Mouse (Mus musculus) WW6 (cell line): ENCODE measurements around the gene Eppin.
"Not testable (repeated sequence)": the region's sequence is repeated elsewhere in the genome, so short reads cannot be mapped to it uniquely, and the experiment has no call there.

Experiments used
- DNase-seq: peaks from one replicate; pipeline ENCODE4 v3.0.0-alpha.2; 2013; ENCODE audit warnings: low read depth, low spot score

The Eppin gene

DNA sequence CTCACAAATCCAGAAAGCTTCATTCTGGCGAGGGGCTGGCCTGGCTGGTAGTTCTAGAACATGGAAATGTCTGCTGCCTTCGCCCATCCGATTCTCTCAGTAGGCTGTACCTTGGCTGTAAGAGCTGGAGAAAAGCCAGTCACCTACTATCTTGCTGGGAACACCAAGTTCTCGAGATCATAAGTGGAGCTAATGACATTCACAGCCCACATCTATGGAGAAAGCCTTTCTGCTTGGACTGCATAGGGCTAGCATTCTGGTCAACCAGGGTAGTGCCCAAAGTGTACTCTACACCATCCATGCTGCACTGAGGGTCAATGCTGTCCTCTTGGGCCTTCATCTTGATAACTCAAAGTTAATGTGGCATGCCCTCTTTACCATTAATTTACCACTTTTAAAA, at the start of gene Eppin:
Eppin (minus strand) TSS at position 101 of the 400 bp plus-strand sequence.
- no peak for DNase-seq

DNA sequence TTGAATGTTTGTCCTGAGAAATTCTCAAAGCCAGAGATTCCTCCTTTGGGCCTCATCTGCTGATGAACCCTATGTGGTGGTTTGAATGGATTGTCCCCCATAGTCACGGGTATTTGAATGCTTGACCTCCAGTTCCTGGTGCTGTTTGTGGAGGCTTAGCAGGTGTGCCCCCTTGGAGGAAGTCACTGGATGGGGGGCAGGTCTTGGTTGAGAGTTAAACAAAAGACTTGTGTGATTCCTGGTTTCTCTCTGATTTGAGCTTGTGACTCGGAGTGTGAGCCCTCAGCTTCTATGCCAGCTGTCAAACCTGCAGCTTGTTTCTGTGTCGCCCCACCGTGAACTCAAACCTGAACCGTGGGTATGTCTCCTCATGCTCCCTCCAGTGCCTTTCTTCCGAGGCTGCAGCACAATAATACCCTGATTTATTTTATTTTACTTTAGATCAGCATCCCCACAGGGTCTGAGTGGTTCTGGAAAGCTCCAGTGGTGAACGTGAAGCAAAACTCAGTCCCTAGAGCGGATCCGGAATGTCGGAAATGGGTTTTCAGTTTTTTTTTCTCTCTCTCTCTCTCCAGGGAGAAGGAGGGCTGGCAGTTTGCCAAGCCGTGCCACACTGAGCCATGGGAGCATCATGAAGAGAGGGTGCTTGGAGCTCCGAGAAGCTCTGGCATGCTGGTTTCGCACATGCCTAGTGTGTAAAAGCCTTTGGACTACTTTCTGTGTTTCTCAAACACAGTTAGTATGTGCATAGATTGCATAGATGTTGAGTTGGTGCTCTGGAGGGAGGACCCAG, 48.7 kb upstream of the Eppin start:
- no peak for DNase-seq

DNA sequence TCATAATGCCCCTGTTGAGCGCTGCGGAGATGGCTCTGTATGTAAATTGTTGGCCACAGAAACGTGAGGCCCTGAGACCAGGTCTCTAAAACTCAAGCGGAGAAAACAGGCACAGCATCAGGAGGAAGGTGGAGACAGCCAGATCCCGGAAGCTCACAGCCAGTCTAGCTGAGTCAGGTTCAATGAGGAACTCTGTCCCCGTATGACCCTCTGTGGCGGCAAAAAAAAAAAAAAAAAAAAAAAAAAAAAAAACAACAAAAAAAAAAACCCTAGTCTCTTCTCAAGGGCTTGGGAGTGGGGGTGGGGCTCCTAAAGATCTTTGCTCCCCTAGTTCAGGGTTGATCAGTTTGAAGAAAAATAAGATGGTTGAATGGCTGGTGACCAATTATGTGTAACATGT, 47.7 kb upstream of the Eppin start:
- DNase-seq, result no peak

DNA sequence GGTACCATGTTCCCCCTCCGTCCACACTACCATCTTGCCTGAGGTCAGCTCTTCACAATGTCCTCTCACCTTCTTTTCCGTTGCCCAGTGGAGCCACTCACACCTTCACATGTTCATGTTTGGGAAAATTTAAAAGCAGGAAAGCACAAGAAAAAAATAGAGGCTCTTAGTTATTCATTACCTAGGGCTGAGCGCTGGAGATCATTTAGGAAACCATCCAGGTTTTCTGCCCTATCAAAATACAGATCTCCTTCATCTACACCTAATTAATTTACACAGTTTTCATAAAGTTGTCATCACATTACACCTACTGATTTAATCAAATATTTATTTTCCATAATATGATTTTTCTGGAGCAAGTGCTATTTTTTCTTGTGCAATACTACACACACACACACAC, 45.3 kb upstream of the Eppin start, which contains the start of gene Wfdc16:
Wfdc16 (minus strand) TSS at position 101 of the 400 bp plus-strand sequence.
- DNase-seq, result no peak

DNA sequence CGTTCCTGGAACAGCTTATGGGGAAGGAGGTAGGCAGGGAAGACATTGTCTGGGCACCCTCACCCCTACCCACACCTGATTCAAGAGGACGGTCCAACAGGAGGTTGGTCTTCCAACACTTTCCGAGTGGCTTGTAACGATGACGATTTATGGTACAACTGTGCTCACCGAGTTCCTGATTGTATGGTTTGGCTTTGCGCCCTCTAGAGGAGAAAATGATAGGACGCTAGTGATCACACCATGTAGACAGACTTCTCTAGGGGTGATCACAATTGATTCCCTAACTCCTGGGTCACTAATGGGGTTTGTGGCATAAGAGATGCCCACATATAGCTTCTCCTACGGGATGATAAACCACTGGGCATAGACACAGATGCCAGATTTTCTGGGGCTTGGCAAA, 41.9 kb upstream of the Eppin start:
- DNase-seq, result no peak

DNA sequence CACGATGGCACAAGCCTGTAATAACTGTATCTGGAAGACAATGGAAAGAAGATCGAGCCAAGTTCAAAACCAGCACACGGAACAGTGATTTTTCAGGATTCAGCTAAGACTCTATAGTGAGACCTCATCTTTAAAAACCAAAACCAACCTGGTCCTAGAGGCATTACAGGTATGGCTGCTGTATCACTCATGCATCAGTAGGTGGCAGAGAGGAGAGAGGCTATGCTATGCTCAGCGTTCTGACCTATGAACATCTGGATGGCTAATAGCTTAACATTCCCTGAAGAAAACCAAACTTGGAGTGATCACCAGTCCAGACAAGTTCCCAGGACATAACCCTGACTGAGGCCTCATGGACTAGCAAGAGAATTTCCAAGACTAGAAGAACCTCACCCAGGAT, 28.4 kb upstream of the Eppin start:
- no peak for DNase-seq

DNA sequence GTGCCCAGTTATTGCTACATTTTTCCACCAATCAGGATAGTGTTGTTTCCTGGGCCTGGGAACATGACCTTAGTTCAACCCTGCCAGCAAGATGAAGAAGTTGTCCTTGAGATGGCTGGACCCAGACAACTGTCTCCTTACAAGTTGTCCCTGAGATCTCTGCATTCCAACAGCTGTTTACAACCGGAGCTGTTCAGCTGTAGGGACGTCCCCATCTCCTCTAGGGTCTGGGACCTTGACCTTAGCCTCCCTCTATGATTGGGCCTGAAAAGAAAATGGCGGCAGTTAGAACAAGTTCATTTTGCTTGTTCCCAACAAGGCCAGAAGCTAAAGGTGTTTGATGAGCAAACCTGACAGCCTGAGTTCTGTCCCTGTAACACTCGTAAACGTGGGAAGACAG, 25.7 kb upstream of the Eppin start:
- no peak for DNase-seq

DNA sequence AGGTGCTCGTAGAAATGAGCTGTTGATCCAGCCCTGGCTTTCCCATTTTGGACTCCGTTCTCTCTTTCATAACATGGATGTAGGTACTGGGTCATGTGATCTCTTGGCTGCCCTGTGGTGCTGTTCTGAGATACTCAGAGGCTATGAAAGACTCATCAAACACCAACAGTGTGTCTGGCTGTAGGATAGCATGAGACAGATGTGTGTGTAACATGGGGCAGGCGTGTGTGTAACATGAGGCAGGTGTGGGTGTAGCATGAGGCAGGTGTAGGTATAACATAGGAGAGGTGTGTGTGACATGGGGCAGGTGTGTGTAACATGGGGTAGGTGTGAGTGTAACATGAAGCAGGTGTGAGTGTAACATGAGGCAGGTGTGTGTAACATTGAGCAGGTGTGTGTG, 22.0 kb upstream of the Eppin start:
- DNase-seq, result no peak

DNA sequence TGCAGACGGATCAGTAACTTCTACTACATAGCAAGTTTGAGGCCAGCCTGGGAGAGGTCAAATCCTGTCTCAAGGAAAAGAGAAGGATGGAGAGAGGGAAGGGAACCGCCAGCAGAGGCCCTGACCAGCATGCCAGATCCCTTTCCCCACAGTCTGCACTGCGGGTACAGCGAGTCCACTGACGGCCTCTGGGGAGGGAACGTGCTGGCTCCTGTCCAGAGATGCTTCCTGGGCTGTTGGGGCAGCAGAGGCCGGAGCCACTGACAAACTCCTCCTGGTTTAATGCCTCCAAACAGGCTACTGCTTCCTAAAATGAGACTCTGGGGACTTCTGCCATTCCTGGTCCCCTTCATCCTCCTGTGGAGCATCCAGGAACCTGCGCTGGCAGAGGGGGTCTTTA, 20.1 kb upstream of the Eppin start, which contains the start of the genes Wfdc6b and Wfdc8:
Wfdc6b (plus strand) TSS at position 52 of the 400 bp plus-strand sequence.
Wfdc8 (minus strand) TSS at position 156 of the 400 bp plus-strand sequence.
- DNase-seq, result not testable (repeated sequence)

DNA sequence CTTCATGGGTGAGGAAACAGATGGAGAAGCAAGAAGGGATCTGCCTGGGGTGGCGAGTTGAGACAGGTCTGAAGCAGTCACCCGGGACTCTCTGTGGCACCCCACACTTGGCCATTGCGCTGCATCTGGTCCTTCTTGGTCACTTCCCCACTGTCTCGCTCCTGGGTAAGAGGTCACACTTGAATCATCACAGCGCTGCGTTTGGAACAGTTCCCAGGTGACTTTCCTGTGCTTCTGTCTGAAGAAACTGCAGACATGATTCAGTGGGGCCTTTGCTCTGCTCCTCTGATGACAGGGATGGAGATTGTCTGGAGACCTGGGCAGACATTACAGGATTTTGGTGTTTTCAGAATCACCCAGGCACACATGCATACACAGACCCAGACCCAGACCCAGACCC, 15.4 kb upstream of the Eppin start:
- no peak for DNase-seq

DNA sequence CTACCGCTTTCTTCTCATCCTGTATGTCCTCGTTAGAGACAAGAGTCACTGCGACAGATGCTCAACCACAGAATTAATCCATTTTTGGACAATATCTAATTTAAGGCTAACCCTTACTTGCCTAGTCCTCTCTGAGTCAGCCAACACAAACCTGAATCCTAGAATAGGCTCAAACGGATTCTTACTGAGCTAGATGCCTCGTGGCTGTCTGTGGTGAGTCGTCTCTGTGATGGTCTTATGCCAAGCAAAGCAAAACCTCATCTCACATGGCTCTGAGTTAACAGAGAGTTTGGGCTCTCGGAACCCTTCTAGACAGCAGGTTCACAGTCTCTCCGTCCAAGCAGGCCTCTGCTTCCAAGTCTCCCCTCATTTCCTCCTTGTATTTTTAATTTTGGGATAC, 11.0 kb upstream of the Eppin start:
- DNase-seq, result no peak

DNA sequence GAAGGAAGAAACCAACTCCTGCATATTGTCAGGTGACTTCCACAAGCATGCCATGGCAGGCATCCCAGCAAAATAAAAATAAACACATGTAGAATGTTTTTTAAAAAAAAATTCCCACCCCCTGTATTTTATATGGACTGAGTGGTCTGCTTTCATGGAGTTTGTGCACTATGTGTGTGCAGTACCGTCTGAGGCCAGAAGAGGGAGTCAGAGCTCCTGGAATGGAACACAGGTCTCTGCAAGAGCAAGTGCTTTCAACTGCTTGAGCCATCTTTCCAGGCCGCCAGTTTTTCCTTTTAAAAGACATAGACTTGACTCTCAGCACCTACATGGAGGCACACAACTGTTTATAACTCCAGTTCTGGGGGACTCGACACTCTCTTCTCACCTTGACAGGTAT, 10.1 kb upstream of the Eppin start:
- no peak for DNase-seq

DNA sequence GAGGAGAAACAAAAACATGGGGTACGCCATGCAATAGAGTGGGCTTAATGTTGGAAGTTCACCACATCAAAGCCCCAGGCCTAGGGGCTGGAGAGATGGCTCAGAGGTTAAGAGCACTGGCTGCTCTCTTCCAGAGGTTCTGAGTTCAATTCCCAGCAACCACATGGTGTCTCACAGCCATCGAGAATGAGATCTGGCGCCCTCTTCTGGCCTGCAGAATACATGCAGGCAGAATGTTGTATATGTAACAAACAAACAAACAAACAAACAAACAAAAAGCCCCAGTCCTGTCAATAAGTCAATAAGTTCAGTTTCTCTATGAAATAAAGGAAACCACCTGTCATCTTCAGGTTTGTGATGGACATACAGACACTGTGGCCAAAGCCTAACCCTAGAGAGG, 6.8 kb upstream of the Eppin start:
- DNase-seq, result no peak

DNA sequence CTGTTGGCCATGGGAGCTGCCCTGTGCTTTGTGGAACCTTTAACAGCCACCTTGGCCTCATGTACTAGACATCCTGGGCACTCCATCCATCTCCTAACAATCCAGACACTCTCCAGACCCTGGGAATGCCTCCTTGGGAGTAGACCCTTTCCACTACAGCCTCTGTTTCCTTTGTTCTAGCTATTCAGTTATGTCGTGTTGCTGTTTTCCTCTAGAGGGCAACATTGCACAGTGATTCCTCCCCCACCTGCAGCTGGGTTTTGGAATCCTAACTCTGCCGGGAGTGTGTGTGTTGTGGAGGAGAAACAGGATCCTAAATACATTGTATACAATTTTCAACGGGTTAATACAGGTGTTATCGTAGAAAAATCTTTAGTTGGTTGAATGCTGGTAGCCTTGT, 1.4 kb downstream of the Eppin start:
- peak; percentile 38 for DNase-seq

DNA sequence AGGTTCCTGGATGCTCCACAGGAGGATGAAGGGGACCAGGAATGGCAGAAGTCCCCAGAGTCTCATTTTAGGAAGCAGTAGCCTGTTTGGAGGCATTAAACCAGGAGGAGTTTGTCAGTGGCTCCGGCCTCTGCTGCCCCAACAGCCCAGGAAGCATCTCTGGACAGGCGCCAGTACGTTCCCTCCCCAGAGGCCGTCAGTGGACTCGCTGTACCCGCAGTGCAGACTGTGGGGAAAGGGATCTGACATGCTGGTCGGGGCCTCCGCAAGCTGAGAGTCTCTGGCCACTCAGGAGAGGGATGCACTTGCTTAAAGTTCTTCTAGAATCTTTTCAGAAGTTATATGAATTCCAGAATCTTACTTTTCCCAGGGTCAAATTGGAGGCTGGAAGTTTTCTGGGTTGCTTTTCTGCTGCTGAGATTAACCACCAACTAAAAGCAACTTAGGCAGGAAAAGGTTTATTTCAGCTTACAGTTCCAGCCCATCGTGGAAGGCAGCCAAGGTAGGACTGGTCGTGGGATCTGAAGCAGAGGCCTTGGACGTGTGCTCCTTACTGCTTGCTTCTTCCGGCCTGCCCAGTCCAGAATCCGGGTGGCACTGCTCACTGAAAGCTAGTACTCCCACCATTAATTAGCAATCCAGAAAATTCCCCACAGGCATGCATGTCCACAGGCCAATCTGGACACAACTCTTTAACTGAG, 8.2 kb downstream of the Eppin start, which contains the start of gene Wfdc6a:
Wfdc6a (minus strand) TSS at position 423 of the 701 bp plus-strand sequence.
- DNase-seq, result not testable (repeated sequence)

DNA sequence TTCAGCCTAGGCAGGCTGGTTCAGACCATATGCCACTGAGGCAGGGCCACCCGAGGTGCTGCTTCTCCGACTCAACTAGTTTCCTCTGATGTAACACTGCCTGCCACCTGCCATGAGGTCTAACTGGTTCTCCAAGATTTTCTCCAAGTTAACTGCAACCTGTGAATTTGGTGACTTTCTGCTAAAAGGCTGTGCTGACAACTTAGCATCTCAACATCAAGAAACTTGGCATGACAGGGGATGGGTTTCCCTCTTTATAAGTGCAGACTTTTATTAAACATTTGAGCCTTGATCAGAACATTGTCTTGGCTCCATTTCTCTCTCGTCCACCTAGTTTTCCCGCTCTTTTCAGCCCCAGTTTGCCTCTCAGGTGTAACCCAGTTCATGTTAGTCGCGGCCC, 20.0 kb downstream of the Eppin start, which contains the start of gene Spint3:
Spint3 (minus strand) TSS at position 101 of the 400 bp plus-strand sequence.
- not testable (repeated sequence) for DNase-seq

DNA sequence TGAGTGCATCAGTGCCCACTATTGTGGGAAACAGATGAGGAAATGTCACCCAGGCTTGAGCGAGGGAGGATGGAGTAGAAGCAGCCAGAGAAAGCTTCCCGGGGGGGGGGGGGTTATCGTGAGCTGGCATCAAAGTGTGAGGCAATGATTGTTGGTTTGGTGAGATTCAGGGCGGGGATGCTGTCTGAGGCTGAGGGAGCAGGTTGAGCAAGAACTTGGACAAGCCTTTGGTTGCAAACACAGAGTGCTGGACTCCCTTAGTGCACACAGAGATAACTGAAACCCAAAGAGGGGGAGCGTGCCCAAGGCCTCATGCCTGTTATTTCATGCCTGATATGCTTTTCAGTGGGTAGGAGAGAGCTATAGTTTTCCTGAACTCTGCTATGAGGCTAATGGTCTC, 25.9 kb downstream of the Eppin start:
- no peak for DNase-seq

DNA sequence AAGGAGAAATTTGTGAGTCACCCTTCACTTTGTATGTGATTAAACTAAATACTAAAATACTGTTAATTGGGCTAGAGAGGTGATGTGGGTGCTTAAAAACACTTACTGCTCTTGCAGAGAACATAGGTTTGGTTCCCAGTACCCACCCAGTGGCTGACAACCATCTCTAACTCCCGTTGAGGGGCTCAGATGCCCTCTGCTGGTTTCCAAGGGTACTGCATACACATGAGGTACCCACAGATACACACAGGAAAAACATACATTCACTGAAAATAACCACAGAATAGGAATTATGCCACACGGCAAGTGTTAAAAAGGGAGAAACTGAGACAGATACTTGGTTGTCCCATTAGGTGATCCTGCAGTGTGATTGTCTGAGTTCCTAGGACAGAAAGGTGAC, 26.4 kb downstream of the Eppin start:
- DNase-seq, result no peak

DNA sequence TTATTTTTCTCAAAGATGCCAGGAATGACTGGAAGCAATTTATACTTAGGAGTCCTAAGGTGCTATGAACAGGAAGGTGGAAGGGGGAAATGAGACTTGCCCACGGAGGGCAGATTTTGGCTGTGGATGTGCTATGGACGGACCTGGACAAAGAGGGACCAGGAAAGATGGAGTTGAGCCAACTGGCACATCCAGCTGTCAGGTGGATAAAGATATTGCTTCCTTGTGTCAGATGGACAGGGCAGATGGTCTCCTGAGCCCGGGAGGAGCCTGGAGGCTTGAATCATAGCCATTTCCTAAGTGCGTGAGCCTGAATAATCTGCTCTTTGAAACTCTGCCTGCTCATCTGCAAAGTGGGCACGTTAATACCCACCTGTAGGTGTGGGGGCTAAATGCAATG, 29.0 kb downstream of the Eppin start:
- no peak for DNase-seq

DNA sequence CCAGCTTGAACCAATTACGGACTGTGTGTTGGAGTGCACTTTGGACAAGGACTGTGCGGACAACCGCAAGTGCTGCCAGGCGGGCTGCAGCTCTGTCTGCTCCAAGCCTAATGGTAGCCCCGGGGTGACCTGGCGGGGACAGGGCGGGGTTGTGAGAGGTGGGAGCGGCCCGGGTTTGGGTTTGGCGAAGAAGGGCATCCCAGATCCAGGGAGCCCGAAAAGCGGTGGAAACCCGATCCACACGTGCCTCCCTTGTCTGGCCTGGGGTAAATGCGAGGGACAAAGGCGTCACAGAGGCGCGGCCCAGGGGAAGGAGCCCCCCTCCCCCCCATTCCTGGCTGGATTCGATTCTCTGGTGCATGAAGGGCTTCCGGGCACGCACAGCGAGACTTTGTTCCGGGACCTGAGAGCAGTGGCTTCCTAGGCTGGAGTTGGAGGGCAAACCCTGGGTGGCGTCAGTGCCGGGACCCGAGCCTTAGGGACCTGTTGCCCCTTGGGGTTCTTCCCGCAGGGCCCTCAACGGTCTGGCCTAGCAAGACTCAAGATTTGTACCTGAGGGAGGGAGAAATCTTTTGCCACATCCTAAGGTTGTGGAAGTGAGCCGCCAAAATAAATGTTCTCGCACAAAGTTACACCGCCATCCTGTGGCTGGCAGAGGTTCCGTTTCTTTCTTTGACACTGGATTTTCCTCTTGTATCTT, 29.9 kb downstream of the Eppin start:
- DNase-seq, result peak; percentile 50

DNA sequence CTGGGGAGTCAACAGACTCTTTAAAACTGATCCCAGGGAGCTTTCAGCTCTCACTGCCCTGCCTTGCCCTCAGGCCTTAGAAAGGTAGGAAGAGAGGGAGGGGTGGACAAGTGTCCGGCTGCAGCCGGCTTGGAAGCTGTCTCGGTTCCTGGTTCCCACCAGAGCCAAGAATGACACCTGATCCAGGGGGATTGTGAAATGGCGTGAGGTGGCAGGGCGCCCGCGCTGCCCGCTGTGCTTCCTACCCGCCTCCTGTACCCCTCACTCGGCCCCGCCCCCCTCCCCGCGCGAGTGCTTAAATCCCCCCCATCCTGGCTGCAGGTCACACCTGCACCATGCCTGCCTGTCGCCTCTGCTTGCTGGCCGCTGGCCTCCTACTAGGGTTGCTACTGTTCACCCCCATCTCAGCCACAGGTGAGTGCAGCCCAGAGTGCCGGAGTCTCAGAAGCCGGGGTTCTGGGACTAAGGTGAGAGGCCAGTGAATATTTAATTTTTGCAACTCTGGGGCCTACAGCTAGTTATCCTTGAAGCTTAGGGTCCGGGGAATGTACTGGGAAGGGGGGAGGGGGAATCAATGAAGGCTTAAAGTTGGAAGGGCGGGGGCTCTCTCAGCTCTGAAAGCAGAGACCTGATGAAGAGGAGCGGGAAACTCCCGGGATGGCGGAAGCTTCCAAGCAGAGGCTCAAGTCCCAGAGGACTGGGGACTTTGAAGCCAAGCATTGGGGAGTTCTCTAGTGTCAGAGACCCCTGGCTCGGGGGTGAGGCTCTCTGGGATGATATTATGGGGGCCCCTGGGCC, 30.8 kb downstream of the Eppin start, which contains the start of gene Wfdc2:
Wfdc2 (plus strand) TSS at position 23 of the 798 bp plus-strand sequence.
- DNase-seq, result peak; percentile 55
